Mouse (Mus musculus) CH12.LX (cell line): ENCODE measurements around the gene Gm5431. TPM values are rescaled to one million over a fixed set of nuclear protein-coding genes. Genes with fewer than 3 reads are reported as not detected.

Experiments used
- DNase-seq: peaks from one replicate; pipeline ENCODE4 v3.0.0-alpha.2; 2013; ENCODE audit errors: extremely low read depth
- H3K27ac ChIP-seq: 2 replicates; pipeline ENCODE4 v1.5.1; 2012; ENCODE audit warnings: low read depth, mild to moderate bottlenecking, control low read depth, moderate library complexity; ENCODE audit not compliant: insufficient read depth
- H3K27me3 ChIP-seq: replicated peaks from 2 replicates; pipeline ENCODE3; 2012; ENCODE audit warnings: inconsistent platforms
- H3K36me3 ChIP-seq, 2 experiments: replicated peaks in 1 of 2; 2 replicates each; pipeline versions ENCODE3 to v1.6.1; 2012; ENCODE audit warnings: inconsistent platforms in 1 of 2, low read length in 1 of 2, mild to moderate bottlenecking in 1 of 2, mixed read lengths in 1 of 2, moderate library complexity in 1 of 2; ENCODE audit not compliant: control insufficient read depth in 1 of 2, insufficient read depth in 1 of 2
- H3K4me1 ChIP-seq, 2 experiments: 2 replicates each; pipeline ENCODE4 v1.6.1; 2012; ENCODE audit warnings: inconsistent platforms in 1 of 2, moderate library complexity in 1 of 2; ENCODE audit not compliant: insufficient read depth in 2 of 2, control insufficient read depth in 1 of 2
- H3K4me2 ChIP-seq: 2 replicates; pipeline ENCODE4 v1.6.1; 2012; ENCODE audit warnings: low read depth, mild to moderate bottlenecking, control low read depth; ENCODE audit not compliant: poor library complexity, insufficient read depth, severe bottlenecking
- H3K4me3 ChIP-seq, 3 experiments: fragments of 150-350 bp in 1 of 3; sonication (generic) in 1 of 3; replicated peaks in 1 of 3; 2 replicates each; pipeline versions ENCODE3 to v1.5.1; 2011 to 2012; ENCODE audit warnings: low read depth in 2 of 3, low read length in 2 of 3, mild to moderate bottlenecking in 2 of 3, moderate library complexity in 2 of 3, control low read depth in 1 of 3, improper control_type of control experiment in 1 of 3, inconsistent platforms in 1 of 3, mixed read lengths in 1 of 3; ENCODE audit not compliant: poor library complexity in 1 of 3
- H3K79me2 ChIP-seq: replicated peaks from 2 replicates; pipeline ENCODE4 v1.6.1; 2012; ENCODE audit warnings: mild to moderate bottlenecking, moderate library complexity; ENCODE audit not compliant: control insufficient read depth, poor library complexity, insufficient read depth, severe bottlenecking; ENCODE audit errors: extremely low read depth
- H3K9ac ChIP-seq: 2 replicates; pipeline ENCODE4 v1.6.1; 2012; ENCODE audit warnings: low read depth, mild to moderate bottlenecking, control low read depth, moderate library complexity; ENCODE audit not compliant: insufficient read depth
- H3K9me3 ChIP-seq: replicated peaks from 2 replicates; pipeline ENCODE3; 2012; ENCODE audit warnings: low read length, inconsistent platforms, mixed read lengths
- BHLHE40 ChIP-seq: IDR thresholded peaks from 2 replicates; pipeline ENCODE4 v1.6.1; 2011; ENCODE audit warnings: mild to moderate bottlenecking, low read depth, low read length, improper control_type of control experiment
- CTCF ChIP-seq, 2 experiments: IDR thresholded peaks in 1 of 2; conservative IDR thresholded peaks in 1 of 2; 2 replicates each; pipeline ENCODE4 v1.5.1; 2011 to 2012; ENCODE audit warnings: low read depth in 2 of 2, low read length in 2 of 2, improper control_type of control experiment in 1 of 2, inconsistent platforms in 1 of 2, mild to moderate bottlenecking in 1 of 2, moderate library complexity in 1 of 2
- E2F4 ChIP-seq: IDR thresholded peaks from 2 replicates; pipeline ENCODE4 v1.6.1; 2011; ENCODE audit warnings: low read depth, low read length, improper control_type of control experiment; ENCODE audit not compliant: insufficient replicate concordance
- EP300 ChIP-seq: IDR thresholded peaks from 2 replicates; pipeline ENCODE4 v1.6.1; 2011; ENCODE audit warnings: low read length, improper control_type of control experiment
- ETS1 ChIP-seq: conservative IDR thresholded peaks from 2 replicates; pipeline ENCODE4 v1.6.1; 2012; ENCODE audit warnings: low read depth, mild to moderate bottlenecking, inconsistent platforms, low read length, improper control_type of control experiment, moderate library complexity
- GABPA ChIP-seq: IDR thresholded peaks from 2 replicates; pipeline ENCODE4 v1.6.1; 2012; ENCODE audit warnings: low read depth, low read length, improper control_type of control experiment, inconsistent platforms; ENCODE audit not compliant: insufficient replicate concordance
- HCFC1 ChIP-seq: IDR thresholded peaks from 2 replicates; pipeline ENCODE4 v1.6.1; 2012; ENCODE audit warnings: low read depth, mild to moderate bottlenecking, inconsistent platforms, low read length, improper control_type of control experiment
- IRF4 ChIP-seq: IDR thresholded peaks from 2 replicates; pipeline ENCODE4 v1.6.1; 2014; ENCODE audit warnings: low read depth, mild to moderate bottlenecking, inconsistent platforms, low read length, improper control_type of control experiment
- JUN ChIP-seq: IDR thresholded peaks from 2 replicates; pipeline ENCODE4 v1.6.1; 2011; ENCODE audit warnings: low read depth, mild to moderate bottlenecking, low read length, improper control_type of control experiment, moderate library complexity; ENCODE audit not compliant: insufficient read depth
- JUND ChIP-seq: conservative IDR thresholded peaks from 2 replicates; pipeline ENCODE4 v1.6.1; 2011; ENCODE audit warnings: low read depth, low read length, improper control_type of control experiment
- KAT2A ChIP-seq: IDR thresholded peaks from 2 replicates; pipeline ENCODE4 v1.6.1; 2012; ENCODE audit warnings: low read length, improper control_type of control experiment, inconsistent platforms; ENCODE audit not compliant: insufficient replicate concordance
- MAFK ChIP-seq: IDR thresholded peaks from 2 replicates; pipeline ENCODE4 v1.6.1; 2011; ENCODE audit warnings: low read length, improper control_type of control experiment; ENCODE audit not compliant: insufficient replicate concordance
- MEF2A ChIP-seq: IDR thresholded peaks from 2 replicates; pipeline ENCODE4 v1.6.1; 2014; ENCODE audit warnings: low read depth, mild to moderate bottlenecking, inconsistent platforms, low read length, improper control_type of control experiment, borderline replicate concordance
- MXI1 ChIP-seq: IDR thresholded peaks from 2 replicates; pipeline ENCODE4 v1.6.1; 2011; ENCODE audit warnings: mild to moderate bottlenecking, low read depth, low read length, improper control_type of control experiment
- MYC ChIP-seq: IDR thresholded peaks from 2 replicates; pipeline ENCODE4 v1.6.1; 2011; ENCODE audit warnings: low read depth, mild to moderate bottlenecking, improper control_type of control experiment, low read length
- NELFE ChIP-seq: IDR thresholded peaks from 2 replicates; pipeline ENCODE4 v1.6.1; 2011; ENCODE audit warnings: low read depth, low read length, improper control_type of control experiment
- NRF1 ChIP-seq: IDR thresholded peaks from 2 replicates; pipeline ENCODE4 v1.6.1; 2014; ENCODE audit warnings: low read depth, mild to moderate bottlenecking, inconsistent platforms, low read length, improper control_type of control experiment, moderate library complexity
- POLR2AphosphoS2 ChIP-seq: IDR thresholded peaks from 2 replicates; pipeline ENCODE4 v1.6.1; 2011; ENCODE audit warnings: low read depth, low read length, improper control_type of control experiment
- RAD21 ChIP-seq: IDR thresholded peaks from 2 replicates; pipeline ENCODE4 v1.6.1; 2011; ENCODE audit warnings: low read depth, mild to moderate bottlenecking, low read length, improper control_type of control experiment, moderate library complexity
- SIN3A ChIP-seq: IDR thresholded peaks from 2 replicates; pipeline ENCODE4 v1.6.1; 2012; ENCODE audit warnings: low read length, improper control_type of control experiment, inconsistent platforms
- TBP ChIP-seq: conservative IDR thresholded peaks from 2 replicates; pipeline ENCODE4 v1.6.1; 2011; ENCODE audit warnings: low read depth, low read length, improper control_type of control experiment
- TCF12 ChIP-seq: IDR thresholded peaks from 2 replicates; pipeline ENCODE4 v1.6.1; 2014; ENCODE audit warnings: low read depth, mild to moderate bottlenecking, inconsistent platforms, low read length, improper control_type of control experiment
- UBTF ChIP-seq: IDR thresholded peaks from 2 replicates; pipeline ENCODE4 v1.6.1; 2012; ENCODE audit warnings: low read depth, mild to moderate bottlenecking, inconsistent platforms, low read length, improper control_type of control experiment, moderate library complexity
- USF1 ChIP-seq: IDR thresholded peaks from 2 replicates; pipeline ENCODE4 v1.6.1; 2014; ENCODE audit warnings: low read depth, mild to moderate bottlenecking, inconsistent platforms, low read length, improper control_type of control experiment
- USF2 ChIP-seq: conservative IDR thresholded peaks from 2 replicates; pipeline ENCODE4 v1.6.1; 2011; ENCODE audit warnings: low read depth, low read length, improper control_type of control experiment
- ZC3H11A ChIP-seq: IDR thresholded peaks from 2 replicates; pipeline ENCODE4 v1.6.1; 2012; ENCODE audit warnings: low read depth, mild to moderate bottlenecking, inconsistent platforms, low read length, improper control_type of control experiment
- ZNF384 ChIP-seq: IDR thresholded peaks from 2 replicates; pipeline ENCODE4 v1.6.1; 2012; ENCODE audit warnings: low read depth, low read length, improper control_type of control experiment, inconsistent platforms
- dilution Hi-C: fragments of 300-500 bp; cut with MboI; formaldehyde crosslinking; loops from 2 replicates; pipeline ENCODE4 v1.14.3; 2020; ENCODE audit warnings: low sequenced_read_pairs; ENCODE audit not compliant: extremely low pct_unique_long_range_greater_than_20kb, extremely low pct_ligation_motif_present
- in situ Hi-C: fragments of 300-500 bp; cut with MboI; formaldehyde crosslinking; loops from 3 replicates; pipeline ENCODE4 v1.14.3; 2019; ENCODE audit warnings: low sequenced_read_pairs, low pct_ligation_motif_present, low pct_unique_long_range_greater_than_20kb, mixed read lengths
- polyA plus RNA-seq: library from polyadenylated mRNA; unstranded; fragments of >175 nt; gene quantifications from 2 replicates; pipeline ENCODE4 v1.2.1, GENCODE M21; 2012; ENCODE audit warnings: low read depth; ENCODE audit not compliant: insufficient read length
- total RNA-seq, 2 experiments: library from RNA; depleted of rRNA; stranded (reverse); fragments of 300-350 nt in 1 of 2; fragments of >200 nt in 1 of 2; gene quantifications; 2 replicates each; pipeline ENCODE4 v1.2.3; 2012 to 2014

Gm5431 gene
- total and polyA plus RNA-seq, 3 experiments = 0.89 to 4.9 (median 2.0) TPM

DNA sequence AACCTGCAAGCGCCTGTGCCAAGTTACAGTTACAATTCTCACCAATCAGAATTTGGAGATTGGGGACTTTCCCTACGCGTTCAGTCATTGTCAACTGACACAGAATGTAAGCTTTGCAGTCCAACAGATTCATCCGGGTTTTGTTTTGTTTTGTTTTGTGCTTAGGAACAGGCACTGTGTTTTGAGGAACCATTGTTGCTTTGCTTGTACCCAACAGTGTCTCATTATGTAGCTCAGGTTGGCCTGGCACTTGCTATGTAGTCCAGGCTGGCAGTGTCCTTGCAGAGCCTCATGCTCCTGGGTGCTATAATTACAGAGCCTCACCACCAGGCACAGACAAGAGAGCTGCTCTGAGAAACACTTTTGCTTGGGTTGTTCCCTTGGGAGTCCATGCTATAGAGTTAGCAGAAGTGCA lies 59.6 kb downstream of the Gm5431 start:
- in situ Hi-C loops = no loop called here
- TF ChIP-seq TBP (0 out of 2 replicates have a peak, but pooled peaks have one; percentile 36), TCF12 (peak; percentile 52; the same call in 1 of the 2 replicates), SIN3A (0 out of 2 replicates have a peak, but pooled peaks have one; percentile 10), USF1 (no peak), IRF4 (0 out of 2 replicates have a peak, but pooled peaks have one; percentile 29), JUND (no peak), NELFE (0 out of 2 replicates have a peak, but pooled peaks have one; percentile 10), EP300 (peak; percentile 37; the same call in 1 of the 2 replicates), MYC (0 out of 2 replicates have a peak, but pooled peaks have one; percentile 48), GABPA (no peak), MEF2A (0 out of 2 replicates have a peak, but pooled peaks have one; percentile 6), RAD21 (no peak), UBTF (0 out of 2 replicates have a peak, but pooled peaks have one; percentile 17), ETS1 (no peak)
- H3K9ac ChIP-seq = peak overlapping the region; percentile 34; the same call in 1 of the 2 replicates
- peak overlapping the region in 2 of 3 experiments; percentile 8 to 13 for H3K4me3 ChIP-seq
- H3K9me3 ChIP-seq = no peaks in the 10 kb centered on the region
- DNase-seq = peak; percentile 75
- H3K27ac ChIP-seq = peak overlapping the region; percentile 79
- peaks cover 28 to 87% of the 10 kb centered on the region in 2 experiments for H3K4me1 ChIP-seq
- H3K36me3 ChIP-seq = peaks cover 6 to 18% of the 10 kb centered on the region in 2 experiments
- H3K27me3 ChIP-seq = no peaks in the 10 kb centered on the region
- peak overlapping the region; percentile 62 for H3K4me2 ChIP-seq
- dilution Hi-C loops = no loop called here
- no peaks in the 10 kb centered on the region for H3K79me2 ChIP-seq

DNA sequence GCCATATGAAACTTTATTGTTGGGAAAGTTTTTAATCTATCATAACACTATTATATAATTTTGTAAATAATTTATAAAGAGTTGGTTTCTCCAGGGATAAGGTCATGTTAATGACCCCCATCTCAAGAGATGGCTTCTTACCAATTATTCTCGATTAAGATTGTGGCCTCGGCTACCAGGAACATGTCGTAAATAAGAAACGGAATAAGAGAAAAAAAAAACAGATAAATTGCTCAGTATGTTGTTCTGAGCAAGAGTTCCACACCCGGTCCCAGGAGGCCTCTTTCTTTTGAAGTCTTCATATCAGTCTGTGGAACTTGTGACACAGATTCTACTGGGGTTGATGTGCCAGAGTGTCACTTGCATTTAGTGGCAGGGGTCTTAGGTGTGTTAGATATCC lies 60.8 kb downstream of the Gm5431 start:
- dilution Hi-C loops (no loop called here), in situ Hi-C loops (no loop called here)
- peaks cover 31 to 90% of the 10 kb centered on the region in 2 experiments for H3K4me1 ChIP-seq
- H3K36me3 ChIP-seq = peaks cover 3 to 13% of the 10 kb centered on the region in 2 experiments
- H3K4me3 ChIP-seq = no peak overlapping the region
- DNase-seq = no peak
- H3K27me3 ChIP-seq = peaks cover 5% of the 10 kb centered on the region
- no peak for TF ChIP-seq NRF1
- TF ChIP-seq KAT2A = no peak
- peak; percentile 75 for TF ChIP-seq ZNF384
- no peak for TF ChIP-seq JUN
- 0 out of 2 replicates have a peak, but pooled peaks have one; percentile 29 for TF ChIP-seq MEF2A
- peak; percentile 28; the same call in 1 of the 2 replicates for TF ChIP-seq IRF4
- TF ChIP-seq USF1 = no peak
- TF ChIP-seq ZC3H11A = no peak
- TF ChIP-seq USF2 = no peak
- no peak for TF ChIP-seq CTCF (conservative IDR thresholded peaks at IDR 0.05 in 1 of 2, IDR thresholded peaks at IDR 0.05 in 1 of 2; ENCODE audit: low read depth in 2 of 2, low read length in 2 of 2)
- no peak for TF ChIP-seq BHLHE40
- no peak for TF ChIP-seq UBTF
- no peak for TF ChIP-seq SIN3A
- TF ChIP-seq MXI1 = no peak
- TF ChIP-seq MAFK = no peak
- TF ChIP-seq POLR2AphosphoS2 = no peak
- no peak for TF ChIP-seq E2F4
- no peak for TF ChIP-seq HCFC1
- TF ChIP-seq, all 38 proteins: peak for 3
- Histone ChIP-seq H3K79me2 (no peaks in the 10 kb centered on the region), H3K9ac (0 out of 2 replicates have a peak overlapping the region, but pooled peaks have one; percentile 34), H3K27ac (peak overlapping the region; percentile 79), H3K4me2 (peak overlapping the region; percentile 62; the same call in 1 of the 2 replicates), H3K9me3 (no peaks in the 10 kb centered on the region)
